Mouse (Mus musculus) macrophage (primary cell): ENCODE measurements around the gene Garem2. TPM values are rescaled to one million over a fixed set of nuclear protein-coding genes. Genes with fewer than 3 reads are reported as not detected.
"Not testable (repeated sequence)": the region's sequence is repeated elsewhere in the genome, so short reads cannot be mapped to it uniquely, and the experiment has no call there.

Experiments
- H3K27ac ChIP-seq: fragments of 350-480 bp; formaldehyde crosslinking; 2 replicates; pipeline ENCODE4 v1.9.0; 2021
- H3K36me3 ChIP-seq: fragments of 350-480 bp; formaldehyde crosslinking; 2 replicates; pipeline ENCODE4 v1.9.0; 2021; ENCODE audit errors: inconsistent target
- H3K4me3 ChIP-seq: fragments of 350-480 bp; formaldehyde crosslinking; 2 replicates; pipeline ENCODE4 v1.9.0; 2021; ENCODE audit errors: inconsistent target
- H3K79me2 ChIP-seq: fragments of 350-480 bp; formaldehyde crosslinking; 2 replicates; pipeline ENCODE4 v1.9.0; 2021; ENCODE audit errors: inconsistent target
- WGBS: methylation state at CpG from one replicate; pipeline ENCODE4 v1.1.7; 2026; ENCODE audit warnings: inconsistent platforms; ENCODE audit not compliant: missing documents; 5-methylcytosine and 5-hydroxymethylcytosine counted together
- polyA plus RNA-seq: library from polyadenylated mRNA; stranded (reverse); fragments of 250-400 nt; gene quantifications from 3 replicates; pipeline ENCODE4 v1.2.4, GENCODE M21; 2018; ENCODE audit warnings: inconsistent platforms
- total RNA-seq, 78 experiments: library from RNA; depleted of rRNA; stranded (reverse); fragments of 250-400 nt; gene quantifications; 1 replicate in 9 of 78; 2 replicates in 24 of 78; 3 replicates in 43 of 78; 4 replicates in 2 of 78; pipeline ENCODE4 v1.2.4; 2018; ENCODE audit warnings: inconsistent platforms in 56 of 78

Garem2 gene
- under 1 TPM in 1 of 26 experiments, not detected in 25; 0.16 TPM for total RNA-seq (2018; cell fraction: chromatin; rRNA removed)
- total RNA-seq (2018; cell fraction: cytosol; rRNA removed) = under 1 TPM in 1 of 26 experiments, not detected in 25; under 0.01 TPM
- total RNA-seq (2018; cell fraction: nucleus; rRNA removed) = under 1 TPM in 1 of 26 experiments, not detected in 25; 0.21 TPM
- not detected in 3 replicates for polyA plus RNA-seq

DNA sequence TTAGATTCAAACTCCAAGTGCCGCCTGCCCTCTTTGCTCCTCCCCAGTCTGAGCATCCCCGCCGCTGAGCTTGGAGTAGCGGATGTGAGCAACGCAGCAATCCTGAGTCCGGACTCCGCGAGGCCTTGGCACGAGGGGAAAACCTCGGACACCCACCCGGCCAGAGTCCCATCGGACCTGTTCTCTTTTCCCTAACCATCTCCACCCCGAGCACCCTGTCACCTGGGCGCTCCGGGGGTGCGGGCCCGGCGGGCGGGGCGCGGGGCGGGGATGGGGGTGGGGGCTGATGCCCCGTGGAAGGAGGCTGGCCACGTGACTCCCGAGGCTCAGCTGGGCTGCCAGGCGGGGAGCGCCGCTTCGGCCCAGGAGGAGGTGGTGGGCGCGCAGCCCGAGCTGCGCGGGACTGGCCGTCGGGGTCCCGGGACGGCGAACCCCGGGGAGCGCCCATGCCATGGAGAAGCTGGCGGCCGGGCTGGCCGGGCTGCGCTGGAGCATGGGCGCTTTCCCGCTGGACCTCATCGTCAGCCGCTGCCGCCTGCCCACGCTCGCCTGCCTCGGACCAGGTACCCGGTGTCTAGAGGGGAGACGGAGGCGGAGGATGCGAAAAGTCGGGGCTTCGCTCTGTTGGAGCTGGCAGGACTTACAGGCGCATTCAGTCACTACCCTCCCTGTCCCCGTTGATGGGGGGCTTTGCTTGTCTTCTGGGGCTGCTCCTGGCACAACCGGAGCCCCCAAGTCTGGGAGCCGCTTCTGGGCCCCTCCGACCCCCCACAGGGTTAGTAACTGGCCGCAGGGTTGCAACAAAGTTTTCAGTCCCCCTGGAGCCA lies at the start of gene Garem2:
TSS of gene Garem2 (plus strand) at position 321 of the 827 bp plus-strand sequence.
- 7% methylated on average over 51 of the region's 65 CpGs for WGBS

DNA sequence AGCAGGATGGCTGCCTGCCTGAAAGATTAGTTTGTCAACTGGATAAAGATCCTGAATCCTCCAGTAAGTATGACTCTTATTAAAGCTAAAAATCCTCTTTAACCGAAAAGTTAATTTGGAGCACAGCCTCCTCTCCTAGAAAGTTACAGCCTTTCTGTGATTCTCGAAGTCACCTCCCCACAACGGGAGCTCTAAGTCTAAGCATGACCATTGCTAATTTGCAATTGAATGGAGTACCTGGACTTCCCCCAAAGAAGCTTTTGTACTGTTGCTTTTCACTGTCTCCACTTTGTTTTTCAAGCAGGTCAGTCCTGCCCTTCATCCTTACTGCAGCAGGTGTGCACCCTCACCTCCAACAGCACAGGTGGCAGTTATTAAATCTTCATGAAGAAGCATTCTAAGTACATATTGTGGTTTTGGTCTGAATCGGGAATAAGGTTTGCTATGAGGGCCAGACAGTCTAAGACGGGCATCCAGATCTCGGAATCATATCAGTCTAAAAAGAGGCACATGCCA lies 46.7 kb upstream of the Garem2 start:
- no peaks in the 10 kb centered on the region for H3K36me3 ChIP-seq
- H3K79me2 ChIP-seq = no peaks in the 10 kb centered on the region
- no peak overlapping the region for H3K27ac ChIP-seq
- H3K4me3 ChIP-seq = no peak overlapping the region
- 89% methylated on average over 6 of the region's 6 CpGs for WGBS

More for the DNA sequence above, at the start of gene Garem2:
- H3K79me2 ChIP-seq = no peaks in the 10 kb centered on the region
- H3K4me3 ChIP-seq = no peak within 1 kb of the TSS
- H3K36me3 ChIP-seq = no peaks in the 10 kb centered on the region
- no peak within 1 kb of the TSS for H3K27ac ChIP-seq

GRCm38 (mm10) chr5:30059607-30060006 lies 45.4 kb upstream of the Garem2 start:
- H3K36me3 ChIP-seq, H3K79me2 ChIP-seq, H3K27ac ChIP-seq, H3K4me3 ChIP-seq: not testable (repeated sequence)
- WGBS = 94% methylated on average over 3 of the region's 5 CpGs

GRCm38 (mm10) chr5:30067726-30068125 lies 37.2 kb upstream of the Garem2 start:
- H3K36me3 ChIP-seq = no peaks in the 10 kb centered on the region
- H3K79me2 ChIP-seq = peaks cover 12% of the 10 kb centered on the region
- H3K27ac ChIP-seq = no peak overlapping the region
- no peak overlapping the region for H3K4me3 ChIP-seq
- 76% methylated on average over 6 of the region's 6 CpGs for WGBS

GRCm38 (mm10) chr5:30071677-30072076 lies 33.3 kb upstream of the Garem2 start:
- Histone ChIP-seq H3K79me2 (peaks cover 17% of the 10 kb centered on the region), H3K4me3 (peak overlapping the region; percentile 77; the same call in 1 of the 2 replicates), H3K36me3 (no peaks in the 10 kb centered on the region), H3K27ac (no peak overlapping the region)
- WGBS = 82% methylated on average over 6 of the region's 6 CpGs

DNA sequence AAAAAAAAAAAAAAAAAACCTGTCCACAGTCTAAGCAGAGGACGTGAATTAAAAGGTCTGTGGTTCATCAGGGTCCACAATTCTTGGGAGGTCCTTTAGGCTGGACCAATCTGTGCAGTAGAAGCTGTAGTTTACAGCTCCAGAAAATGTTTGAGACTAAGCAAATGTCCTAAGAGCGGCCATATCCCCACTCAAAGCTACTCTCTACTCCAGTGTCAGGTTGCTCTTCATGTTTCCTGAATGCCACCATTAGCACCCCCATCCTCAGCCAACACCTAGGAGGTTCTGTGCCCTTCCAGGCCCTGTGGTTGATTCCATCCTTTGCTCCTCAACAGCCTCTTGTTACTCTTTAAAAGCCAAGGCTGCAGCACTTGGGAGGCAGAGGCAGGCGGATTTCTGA lies 32.6 kb upstream of the Garem2 start:
- peaks cover 17% of the 10 kb centered on the region for H3K79me2 ChIP-seq
- no peaks in the 10 kb centered on the region for H3K36me3 ChIP-seq
- H3K27ac ChIP-seq = peak overlapping the region; percentile 49
- peak overlapping the region; percentile 77 for H3K4me3 ChIP-seq
- 77% methylated on average over 3 of the region's 3 CpGs for WGBS

DNA sequence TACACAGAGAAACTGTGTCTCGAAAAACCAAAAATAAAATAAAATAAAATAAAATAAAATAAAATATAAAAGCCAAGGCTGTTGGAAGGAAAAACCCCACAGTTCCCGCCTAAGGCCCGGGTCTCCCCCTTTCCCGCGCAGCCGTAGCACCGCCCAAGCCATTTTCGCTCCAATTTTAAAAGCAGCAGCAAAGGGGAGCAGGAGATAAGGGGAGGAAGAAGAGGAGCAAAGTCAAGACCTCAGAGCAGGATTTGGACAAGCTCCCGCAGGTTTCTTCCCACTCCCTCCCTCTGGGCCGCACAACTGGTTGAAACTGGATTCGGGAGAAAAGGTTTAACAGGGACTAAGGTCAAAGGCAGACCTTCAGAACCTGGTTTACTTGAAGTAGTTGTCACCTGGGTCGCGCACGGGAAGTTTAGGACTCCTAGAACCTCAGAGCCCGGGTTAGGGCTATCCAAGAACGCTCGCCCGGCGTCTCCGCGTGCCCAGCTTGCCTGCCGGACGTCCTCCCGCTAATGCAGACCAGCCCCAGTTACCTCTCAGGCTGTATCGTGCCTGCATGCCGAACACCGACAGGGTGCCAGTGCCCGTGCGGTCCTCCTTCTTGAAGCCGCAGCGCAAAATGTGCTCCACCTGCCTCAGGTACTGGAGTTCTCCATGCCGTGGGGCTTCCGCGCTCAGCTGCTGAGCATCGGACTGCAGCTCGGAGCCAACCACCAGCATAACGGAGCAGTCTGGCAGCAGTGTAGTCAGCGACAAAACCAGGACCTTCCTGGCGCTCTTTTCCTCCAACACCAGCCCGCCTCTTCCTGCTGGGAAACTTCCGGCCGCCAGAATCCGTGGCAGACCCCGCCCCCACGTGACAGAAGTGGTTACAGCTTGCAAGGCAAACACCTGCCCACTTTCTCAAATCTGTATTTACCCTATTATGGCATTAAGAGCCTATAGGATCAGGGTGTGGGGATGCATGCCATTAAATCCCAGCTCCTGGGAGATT lies 31.8 kb upstream of the Garem2 start, which contains the start of gene Tyms:
TSS of gene Tyms (minus strand) at position 793 of the 997 bp plus-strand sequence.
- H3K79me2 ChIP-seq = peaks cover 17% of the 10 kb centered on the region
- 2% methylated on average over 45 of the region's 45 CpGs for WGBS
- H3K4me3 ChIP-seq = peak within 1 kb of the TSS; percentile 77
- peak within 1 kb of the TSS; percentile 49 for H3K27ac ChIP-seq
- H3K36me3 ChIP-seq = no peaks in the 10 kb centered on the region

DNA sequence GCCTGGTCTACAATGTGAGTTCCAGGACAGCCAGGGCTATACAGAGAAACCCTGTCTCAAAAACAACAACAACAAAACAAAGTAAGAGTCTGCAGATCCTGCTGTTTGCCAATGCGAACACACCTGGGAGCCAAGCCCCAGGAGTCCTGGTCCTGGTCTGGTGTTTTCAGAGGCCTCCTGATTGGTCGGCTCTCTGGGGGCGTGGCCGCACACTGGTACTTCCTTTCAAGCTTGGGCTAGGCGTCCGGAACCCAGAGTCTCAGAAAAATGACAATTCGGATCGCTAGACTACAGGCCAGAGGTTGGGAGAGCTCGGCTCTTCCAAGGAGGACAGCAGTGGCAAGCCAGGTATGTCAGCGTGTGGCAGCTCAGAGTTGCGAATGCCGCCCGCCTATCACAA lies 12.3 kb upstream of the Garem2 start:
- Histone ChIP-seq H3K36me3 (no peaks in the 10 kb centered on the region), H3K27ac (no peak overlapping the region), H3K79me2 (no peaks in the 10 kb centered on the region), H3K4me3 (no peak overlapping the region)
- WGBS = 75% methylated on average over 13 of the region's 13 CpGs

- Histone ChIP-seq H3K36me3 (no peaks in the 10 kb centered on the region), H3K27ac (no peak overlapping the region), H3K79me2 (no peaks in the 10 kb centered on the region), H3K4me3 (no peak overlapping the region)
- WGBS = 53% methylated on average over 2 of the region's 2 CpGs
These were observed 10.6 kb upstream of the Garem2 start for GRCm38 (mm10) chr5:30094399-30094798.

GRCm38 (mm10) chr5:30095731-30096130 lies 9.2 kb upstream of the Garem2 start:
- no peaks in the 10 kb centered on the region for H3K79me2 ChIP-seq
- 75% methylated on average over 6 of the region's 6 CpGs for WGBS
- no peak overlapping the region for H3K4me3 ChIP-seq
- no peaks in the 10 kb centered on the region for H3K36me3 ChIP-seq
- no peak overlapping the region for H3K27ac ChIP-seq

GRCm38 (mm10) chr5:30098260-30098659 lies 6.7 kb upstream of the Garem2 start:
- no peaks in the 10 kb centered on the region for H3K79me2 ChIP-seq
- no peak overlapping the region for H3K27ac ChIP-seq
- 100% methylated on average over 1 of the region's 1 CpGs for WGBS
- H3K4me3 ChIP-seq = no peak overlapping the region
- H3K36me3 ChIP-seq = no peaks in the 10 kb centered on the region

DNA sequence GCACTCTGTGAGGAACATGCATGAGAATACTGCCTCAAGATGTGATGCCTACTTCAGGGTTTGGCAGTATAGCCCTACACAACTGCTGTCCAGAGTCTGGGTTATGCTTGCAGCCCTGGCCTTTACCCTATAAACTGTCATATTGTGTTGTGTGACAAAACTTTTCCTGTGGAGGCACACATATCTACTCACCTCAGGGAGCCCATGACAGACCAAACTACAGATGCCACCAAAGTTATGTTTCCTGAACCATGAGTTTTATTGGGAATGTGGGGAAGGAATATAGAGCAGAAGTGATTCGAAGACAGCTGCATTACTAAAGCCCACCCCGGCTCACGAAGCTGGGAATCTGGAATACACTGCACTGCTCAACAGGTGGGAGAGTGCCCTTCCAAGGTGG lies 1.6 kb upstream of the Garem2 start:
- Histone ChIP-seq H3K27ac (no peak overlapping the region), H3K79me2 (no peaks in the 10 kb centered on the region), H3K36me3 (no peaks in the 10 kb centered on the region), H3K4me3 (no peak overlapping the region)
- WGBS = 85% methylated on average over 3 of the region's 3 CpGs

- Histone ChIP-seq H3K4me3 (no peak overlapping the region), H3K36me3 (no peaks in the 10 kb centered on the region), H3K79me2 (no peaks in the 10 kb centered on the region), H3K27ac (no peak overlapping the region)
- WGBS = 12% methylated on average over 11 of the region's 12 CpGs
These were observed 622 bp upstream of the Garem2 start for GRCm38 (mm10) chr5:30104339-30104738.

GRCm38 (mm10) chr5:30105668-30106300 lies 823 bp downstream of the Garem2 start, which contains the start of gene 3110082J24Rik:
Gene 3110082J24Rik, minus strand, starts transcription at chr5:30106086.
- Histone ChIP-seq H3K79me2 (no peaks in the 10 kb centered on the region), H3K4me3 (no peak within 1 kb of the TSS)
- WGBS = 9% methylated on average over 27 of the region's 29 CpGs

More at GRCm38 (mm10) chr5:30105668-30106300, 823 bp downstream of the Garem2 start, which contains the start of gene 3110082J24Rik:
- Histone ChIP-seq H3K36me3 (no peaks in the 10 kb centered on the region), H3K27ac (no peak within 1 kb of the TSS)
